In genomic region chr2:94389000-94389399, GRCm38 (mm10) we compare ENCODE assay signal across 23 mouse cellular contexts. TPM values are rescaled to one million over a fixed set of nuclear protein-coding genes. Genes with fewer than 3 reads are reported as not detected.
DNase-seq lines count a peak whose midpoint lies in the region; ATAC-seq and TF ChIP-seq lines count a peak whose summit lies in the region.
"Had no signal": no experiment of that assay in that cellular context is flagged by ENCODE, and none has a peak within 500 bp of the region (broad histone marks: within the 10 kb centered on the region; RNA-seq: fewer than 3 reads in every experiment).

No protein-coding gene starts in this region.

- H3K9ac ChIP-seq in heart, embryonic 12.5 days, result no peak overlapping the region
- H3K9ac ChIP-seq in MEL (ENCODE audit: control insufficient read depth, low read depth, low read length, poor library complexity, severe bottlenecking), result no peak overlapping the region
- H3K9ac ChIP-seq: forebrain, embryonic 13.5 days; limb, embryonic 13.5 days; liver, embryonic 15.5 days had no signal

- H3K9me3 ChIP-seq in heart, embryonic 12.5 days (replicated peaks), result no peaks in the 10 kb centered on the region
- H3K9me3 ChIP-seq in MEL (replicated peaks; ENCODE audit: insufficient read depth, low read length), result no peaks in the 10 kb centered on the region
- H3K9me3 ChIP-seq: forebrain, embryonic 13.5 days; limb, embryonic 13.5 days; liver, embryonic 15.5 days had no signal

- H3K36me3 ChIP-seq in heart, embryonic 12.5 days, result peaks cover 20% of the 10 kb centered on the region
- peaks cover 2 to 17% of the 10 kb centered on the region in 2 experiments for H3K36me3 ChIP-seq in MEL (ENCODE audit: control insufficient read depth in 1 of 2, insufficient read depth in 2 of 2, low read length in 2 of 2)

- peaks cover 21% of the 10 kb centered on the region for H3K4me1 ChIP-seq in heart, embryonic 12.5 days (replicated peaks)
- H3K4me1 ChIP-seq in MEL (ENCODE audit: control insufficient read depth in 1 of 2, insufficient read depth in 2 of 2, low read length in 2 of 2), result peaks cover 7 to 8% of the 10 kb centered on the region in 2 experiments
- H3K4me1 ChIP-seq: forebrain, embryonic 13.5 days; limb, embryonic 13.5 days had no signal

- H3K27ac ChIP-seq in heart, embryonic 12.5 days (ENCODE audit: poor library complexity, severe bottlenecking), result no peak overlapping the region; the same call in 1 of the 2 replicates
- H3K27ac ChIP-seq in MEL (ENCODE audit: control insufficient read depth, low read depth, low read length), result no peak overlapping the region
- H3K27ac ChIP-seq: forebrain, embryonic 13.5 days; limb, embryonic 13.5 days; liver, embryonic 15.5 days had no signal

- H3K79me2 ChIP-seq in MEL (ENCODE audit: control insufficient read depth, insufficient read depth, low read length, poor library complexity), result no peaks in the 10 kb centered on the region

- DNase-seq in heart, postnatal 14 days, result no peak
- DNase-seq in MEL (ENCODE audit: low read depth, low spot score), result peak; percentile 75
- DNase-seq in testis, postnatal 14 days (ENCODE audit: low spot score), result no peak
- no peak for DNase-seq in layer of hippocampus, adult 18-20 months (ENCODE audit: low spot score in 2 of 2)
- DNase-seq: cerebellum, adult 11 months; cerebellum, postnatal 25 days; gastrocnemius, postnatal 25 days; heart, postnatal 36 days; kidney, postnatal 10 days; layer of hippocampus, adult 9-11 months; lung, postnatal 10 days; retina, postnatal 1 day; right cerebral cortex, postnatal 4 days; thymus, postnatal 4 days had no signal

- ATAC-seq in heart, embryonic 12.5 days (ENCODE audit: insufficient number of reproducible peaks, low FRiP score), result peak; percentile 61; the same call in 1 of the 2 replicates
- ATAC-seq in granulocyte monocyte progenitor cell, adult 5-6 weeks (replicated peaks; ENCODE audit: poor library complexity, severe bottlenecking), result peak; percentile 87
- peak; percentile 33; the same call in 1 of the 2 replicates for ATAC-seq in neutrophil, adult 5-6 weeks (ENCODE audit: extremely low read depth, insufficient number of reproducible peaks, low FRiP score, poor library complexity, severe bottlenecking)
- ATAC-seq: forebrain, embryonic 13.5 days; hindbrain, embryonic 16.5 days; intestine, postnatal 0 days had no signal

- 40% methylated on average over 9 of the region's 9 CpGs for WGBS in heart, embryonic 12.5 days

- TF ChIP-seq POLR2A in MEL (IDR thresholded peaks at IDR 0.05; ENCODE audit: control insufficient read depth in 1 of 2, insufficient read depth in 1 of 2, low read depth in 1 of 2, low read length in 2 of 2, poor library complexity in 1 of 2), result no peak

- TF ChIP-seq CTCF in MEL (IDR thresholded peaks at IDR 0.05 in 2 of 3, conservative IDR thresholded peaks at IDR 0.05 in 1 of 3; ENCODE audit: control insufficient read depth in 1 of 3, insufficient read depth in 1 of 3, low read depth in 2 of 3, low read length in 3 of 3, poor library complexity in 1 of 3, severe bottlenecking in 1 of 3), result no peak

- TF ChIP-seq RAD21 in MEL (IDR thresholded peaks at IDR 0.05; ENCODE audit: low read depth, low read length), result no peak

- no peak overlapping the region for H3K4me3 ChIP-seq in heart, embryonic 12.5 days
- no peak overlapping the region for H3K4me3 ChIP-seq in MEL (ENCODE audit: control insufficient read depth in 1 of 2, insufficient read depth in 1 of 2, low read depth in 2 of 2, low read length in 2 of 2)
- H3K4me3 ChIP-seq: forebrain, embryonic 13.5 days; limb, embryonic 13.5 days; liver, embryonic 15.5 days had no signal

- intact Hi-C loops in heart, postnatal 14 days (cut with DNase I), result no loop called here

- H3K4me2 ChIP-seq in heart, embryonic 12.5 days, result no peak overlapping the region
- H3K4me2 ChIP-seq: forebrain, embryonic 13.5 days; limb, embryonic 13.5 days; liver, embryonic 15.5 days; midbrain, embryonic 11.5 days had no signal

- peak; percentile 12 to 57; a peak in 2 of 4 replicates for TF ChIP-seq EP300 in MEL (IDR thresholded peaks at IDR 0.05; ENCODE audit: low read depth in 1 of 2, low read length in 2 of 2)

- H3K27me3 ChIP-seq in heart, embryonic 12.5 days (replicated peaks), result no peaks in the 10 kb centered on the region
- H3K27me3 ChIP-seq in MEL (ENCODE audit: control insufficient read depth in 1 of 2, insufficient read depth in 2 of 2, low read length in 2 of 2), result no peaks in the 10 kb centered on the region
- H3K27me3 ChIP-seq: forebrain, embryonic 13.5 days; limb, embryonic 13.5 days; liver, embryonic 15.5 days had no signal

TF ChIP-seq in MEL, 35 proteins besides CTCF, POLR2A, EP300 and RAD21:
- peak; percentile 18; the same call in 1 of the 2 replicates for TF ChIP-seq TAL1 (IDR thresholded peaks at IDR 0.05; ENCODE audit: low read length)
- peak; percentile 49 for TF ChIP-seq RCOR1 (IDR thresholded peaks at IDR 0.05; ENCODE audit: low read depth, low read length)
- TF ChIP-seq ZKSCAN1 (IDR thresholded peaks at IDR 0.05; ENCODE audit: low read depth, low read length), result no peak
- no peak for TF ChIP-seq POLR2AphosphoS5 (IDR thresholded peaks at IDR 0.05; ENCODE audit: borderline replicate concordance, low read depth, low read length)
- TF ChIP-seq GATA1 (IDR thresholded peaks at IDR 0.05; ENCODE audit: low read depth, low read length), result peak; percentile 57
- TF ChIP-seq USF1 (IDR thresholded peaks at IDR 0.05; ENCODE audit: low read depth, low read length), result peak; percentile 81
TF ChIP-seq in MEL: peak in this region for 4.

RNA-seq across cellular contexts. Expression of gene Ttc17, which starts 17.5 kb away (rescaled TPM):
- polyA plus RNA-seq in heart, embryonic 12.5 days (2016; fragmentation: Nextera tagmentation; extraction: Ambion mirVana), result 16.1 and 16.7 TPM in 2 replicates
- total RNA-seq in heart, postnatal 14 days (2021), result 10 to 100 TPM; 31.8 to 32.9 TPM
- total RNA-seq in MEL (2012; rRNA removed), result 7.0 and 8.8 TPM in 2 replicates
- 10 to 100 TPM in 1 of 2 experiments, not detected in 1; 10.2 TPM for polyA plus RNA-seq in MEL (2012; ENCODE audit: insufficient read depth in 1 of 2, insufficient read length in 2 of 2, low read depth in 1 of 2, low replicate concordance in 2 of 2, missing spikeins in 1 of 2)
- total RNA-seq in granulocyte monocyte progenitor cell, adult 5-6 weeks (2014; fragmentation: Nextera tagmentation), result 31.3 and 36.9 TPM in 2 replicates
- 21.2 and 33.7 TPM in 2 replicates for total RNA-seq in granulocyte monocyte progenitor cell, adult 5-6 weeks (2017)
- total RNA-seq in neutrophil, adult 5-6 weeks (2017), result 41.3 and 42.4 TPM in 2 replicates
- 10 to 100 TPM; 35.6 to 43.3 TPM for total RNA-seq in layer of hippocampus, adult 18-20 months (2021)

RNA-seq across cellular contexts. Expression of gene Api5, which starts 48.9 kb away (rescaled TPM):
- 96.5 TPM in 2 replicates for polyA plus RNA-seq in heart, embryonic 12.5 days (2016; fragmentation: Nextera tagmentation; extraction: Ambion mirVana)
- total RNA-seq in heart, postnatal 14 days (2021), result 10 to 100 TPM; 36.4 to 38.0 TPM
- total RNA-seq in MEL (2012; rRNA removed), result 100 and 103 TPM in 2 replicates
- 100 to 1,000 TPM in 1 of 2 experiments, 10 to 100 TPM in 1; 46.2 to 105 TPM for polyA plus RNA-seq in MEL (2012; ENCODE audit: insufficient read depth in 1 of 2, insufficient read length in 2 of 2, low read depth in 1 of 2, low replicate concordance in 2 of 2, missing spikeins in 1 of 2)
- 93.1 and 107 TPM in 2 replicates for total RNA-seq in granulocyte monocyte progenitor cell, adult 5-6 weeks (2014; fragmentation: Nextera tagmentation)
- 158 and 168 TPM in 2 replicates for total RNA-seq in granulocyte monocyte progenitor cell, adult 5-6 weeks (2017)
- 91.6 and 94.6 TPM in 2 replicates for total RNA-seq in neutrophil, adult 5-6 weeks (2017)
- total RNA-seq in layer of hippocampus, adult 18-20 months (2021), result 10 to 100 TPM; 64.3 to 67.6 TPM

Comparison
In these comparisons a context has a peak if more than half of its experiments do, and no peak if none do; other contexts are left out.
1. ATAC-seq: peak in every context shown above with its lines; median percentile 87 in granulocyte monocyte progenitor cell, adult 5-6 weeks; 61 in heart, embryonic 12.5 days; 33 in neutrophil, adult 5-6 weeks.